Mouse (Mus musculus): Measurements from ENCODE around the gene Rmnd1.

Rmnd1 gene

GRCm38 (mm10) chr10:4391076-4391475 lies 41.1 kb downstream of the Rmnd1 start:
- no peak for DNase-seq (ENCODE audit: low read depth, low spot score)

- no peak for DNase-seq (ENCODE audit: low read depth, low spot score)
These were observed 41.6 kb downstream of the Rmnd1 start for GRCm38 (mm10) chr10:4390550-4390949.

GRCm38 (mm10) chr10:4389461-4390112 lies 42.6 kb downstream of the Rmnd1 start:
- DNase-seq (ENCODE audit: low read depth, low spot score), result no peak

GRCm38 (mm10) chr10:4389036-4389435 lies 43.2 kb downstream of the Rmnd1 start:
- DNase-seq (ENCODE audit: low read depth, low spot score), result no peak

GRCm38 (mm10) chr10:4388384-4388745 lies 43.8 kb downstream of the Rmnd1 start:
- no peak for DNase-seq (ENCODE audit: low read depth, low spot score)

GRCm38 (mm10) chr10:4387701-4388383 lies 44.3 kb downstream of the Rmnd1 start, which contains the start of gene Zbtb2:
Gene Zbtb2, minus strand, starts transcription at chr10:4388108.
- DNase-seq (ENCODE audit: low read depth, low spot score), result no peak

- peak; percentile 87 for DNase-seq (ENCODE audit: low read depth, low spot score)
These were observed 45.3 kb downstream of the Rmnd1 start for GRCm38 (mm10) chr10:4386609-4387591.

GRCm38 (mm10) chr10:4384244-4384643 lies 47.9 kb downstream of the Rmnd1 start:
- no peak for DNase-seq (ENCODE audit: low read depth, low spot score)

GRCm38 (mm10) chr10:4380748-4381147 lies 51.4 kb downstream of the Rmnd1 start:
- DNase-seq (ENCODE audit: low read depth, low spot score), result no peak

- no peak for DNase-seq (ENCODE audit: low read depth, low spot score)
These were observed 55.3 kb downstream of the Rmnd1 start for GRCm38 (mm10) chr10:4376931-4377330.

GRCm38 (mm10) chr10:4376461-4376860 lies 55.7 kb downstream of the Rmnd1 start:
- DNase-seq (ENCODE audit: low read depth, low spot score), result no peak

- DNase-seq (ENCODE audit: low read depth, low spot score), result no peak
These were observed 56.9 kb downstream of the Rmnd1 start for GRCm38 (mm10) chr10:4375267-4375666.

GRCm38 (mm10) chr10:4374734-4375133 lies 57.5 kb downstream of the Rmnd1 start:
- DNase-seq (ENCODE audit: low read depth, low spot score), result no peak

- DNase-seq (ENCODE audit: low read depth, low spot score), result no peak
These were observed 57.9 kb downstream of the Rmnd1 start for GRCm38 (mm10) chr10:4374239-4374638.

- DNase-seq (ENCODE audit: low read depth, low spot score), result no peak
These were observed 58.6 kb downstream of the Rmnd1 start for GRCm38 (mm10) chr10:4373558-4373957.

GRCm38 (mm10) chr10:4372011-4372410 lies 60.2 kb downstream of the Rmnd1 start:
- peak; percentile 34 for DNase-seq (ENCODE audit: low read depth, low spot score)

- no peak for DNase-seq (ENCODE audit: low read depth, low spot score)
These were observed 62.1 kb downstream of the Rmnd1 start for GRCm38 (mm10) chr10:4370105-4370504.

- no peak for DNase-seq (ENCODE audit: low read depth, low spot score)
These were observed 67.6 kb downstream of the Rmnd1 start for GRCm38 (mm10) chr10:4364618-4365017.

GRCm38 (mm10) chr10:4357435-4357834 lies 74.8 kb downstream of the Rmnd1 start:
- DNase-seq (ENCODE audit: low read depth, low spot score), result no peak

- no peak for DNase-seq (ENCODE audit: low read depth, low spot score)
These were observed 75.5 kb downstream of the Rmnd1 start for GRCm38 (mm10) chr10:4356640-4357039.

GRCm38 (mm10) chr10:4355882-4356451 lies 76.2 kb downstream of the Rmnd1 start:
- no peak for DNase-seq (ENCODE audit: low read depth, low spot score)

All from telencephalon, adult 2 months (tissue).